Mouse (Mus musculus): ENCODE data around the gene Fcrlb. TPM values are rescaled to one million over a fixed set of nuclear protein-coding genes. Genes with fewer than 3 reads are reported as not detected.

Gene Fcrlb
- total and polyA plus RNA-seq, 2 experiments from 2014 or later, result 0.68 to 1.4 TPM

DNA sequence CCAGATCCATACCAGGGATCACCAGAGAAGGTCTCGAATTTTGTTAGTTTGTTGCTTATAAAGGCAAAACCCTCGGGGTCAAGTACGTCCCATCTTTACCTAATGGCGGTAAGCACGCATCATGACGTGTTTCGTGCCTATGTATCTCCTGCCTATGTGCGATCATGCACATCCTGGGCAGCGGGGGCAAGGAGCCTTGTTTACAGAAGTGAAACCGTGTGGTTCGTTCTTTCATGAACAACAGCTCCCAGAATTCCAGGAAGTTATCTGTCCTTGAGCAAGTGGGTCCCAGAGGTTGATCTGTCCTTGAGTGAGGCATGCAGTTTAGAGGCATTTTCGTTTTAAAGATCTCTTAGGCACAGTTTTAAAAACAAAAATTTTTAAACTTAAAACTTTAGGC lies 26.5 kb upstream of the Fcrlb start:
- Histone ChIP-seq H3K9me3 (ENCODE audit: low read length) (no peaks in the 10 kb centered on the region), H3K36me3 (ENCODE audit: insufficient read depth, low read length) (no peaks in the 10 kb centered on the region), H3K9ac (replicated peaks; ENCODE audit: low read length) (no peak overlapping the region), H3K4me1 (ENCODE audit: insufficient read depth, low read length) (no peaks in the 10 kb centered on the region), H3K27ac (no peak overlapping the region), H3K4me3 (ENCODE audit: low read length) (no peak overlapping the region), H3K27me3 (ENCODE audit: insufficient read depth, low read length) (no peaks in the 10 kb centered on the region), H3K4me2 (ENCODE audit: low read depth, low read length) (no peak overlapping the region)
- 89% methylated on average over 12 of the region's 12 CpGs for WGBS
- DNase-seq (ENCODE audit: low spot score) (no peak), ATAC-seq (no peak)
- TF ChIP-seq CTCF (IDR thresholded peaks at IDR 0.05; ENCODE audit: low read depth), result no peak

DNA sequence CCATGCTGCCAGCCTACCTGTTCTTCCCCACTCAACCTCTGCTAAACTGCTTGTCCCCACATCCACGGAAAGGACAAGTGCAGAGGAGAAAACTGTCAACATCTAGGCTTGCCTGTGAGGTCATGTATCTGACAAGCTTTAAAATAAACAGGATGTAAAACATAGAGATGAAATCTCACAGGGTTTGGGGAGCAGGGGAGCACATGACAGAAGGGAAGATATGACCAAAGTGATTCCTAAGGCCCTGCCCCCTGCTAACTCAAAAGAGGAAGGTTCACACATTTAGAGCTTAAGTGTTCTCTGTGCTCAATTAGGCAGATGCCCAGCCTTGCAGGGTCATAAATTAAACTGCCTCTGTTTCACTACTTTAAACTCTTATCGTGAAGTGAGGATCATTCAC lies 21.6 kb upstream of the Fcrlb start:
- no peak for ATAC-seq
- Histone ChIP-seq H3K27me3 (ENCODE audit: insufficient read depth, low read length) (no peaks in the 10 kb centered on the region), H3K9me3 (ENCODE audit: low read length) (no peaks in the 10 kb centered on the region), H3K9ac (replicated peaks; ENCODE audit: low read length) (no peak overlapping the region), H3K27ac (no peak overlapping the region), H3K4me2 (ENCODE audit: low read depth, low read length) (no peak overlapping the region), H3K4me1 (ENCODE audit: insufficient read depth, low read length) (no peaks in the 10 kb centered on the region), H3K4me3 (ENCODE audit: low read length) (no peak overlapping the region), H3K36me3 (ENCODE audit: insufficient read depth, low read length) (no peaks in the 10 kb centered on the region)
- 84% methylated on average over 2 of the region's 2 CpGs for WGBS
- TF ChIP-seq CTCF (IDR thresholded peaks at IDR 0.05; ENCODE audit: low read depth), result no peak
- DNase-seq (ENCODE audit: low spot score), result no peak

DNA sequence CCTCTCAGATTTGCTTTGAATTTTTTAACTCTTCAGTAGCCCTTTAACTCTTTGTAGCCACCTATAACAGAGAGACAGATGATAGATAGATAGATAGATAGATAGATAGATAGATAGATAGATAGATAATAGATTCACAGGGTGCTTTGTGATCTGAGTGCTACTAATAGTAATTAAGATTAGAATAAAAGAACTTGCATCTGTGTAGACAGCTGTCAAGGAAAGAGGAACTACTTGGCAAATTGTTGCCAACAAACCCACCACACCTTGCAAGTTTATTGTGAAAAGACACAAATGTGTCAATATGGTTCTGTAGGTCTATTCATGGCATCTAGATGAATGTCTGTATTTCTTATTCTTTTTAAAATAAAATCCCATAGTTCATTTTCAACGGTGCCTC lies 21.2 kb upstream of the Fcrlb start:
- TF ChIP-seq CTCF (IDR thresholded peaks at IDR 0.05; ENCODE audit: low read depth), result no peak
- no peak overlapping the region for H3K27ac ChIP-seq
- H3K4me2 ChIP-seq (ENCODE audit: low read depth, low read length), result no peak overlapping the region
- H3K27me3 ChIP-seq (ENCODE audit: insufficient read depth, low read length), result no peaks in the 10 kb centered on the region
- no peak for ATAC-seq
- no peaks in the 10 kb centered on the region for H3K9me3 ChIP-seq (ENCODE audit: low read length)
- no peaks in the 10 kb centered on the region for H3K36me3 ChIP-seq (ENCODE audit: insufficient read depth, low read length)
- H3K9ac ChIP-seq (replicated peaks; ENCODE audit: low read length), result no peak overlapping the region
- H3K4me1 ChIP-seq (ENCODE audit: insufficient read depth, low read length), result no peaks in the 10 kb centered on the region
- no peak for DNase-seq (ENCODE audit: low spot score)
- no peak overlapping the region for H3K4me3 ChIP-seq (ENCODE audit: low read length)
- WGBS, result 88% methylated on average over 1 of the region's 1 CpGs

DNA sequence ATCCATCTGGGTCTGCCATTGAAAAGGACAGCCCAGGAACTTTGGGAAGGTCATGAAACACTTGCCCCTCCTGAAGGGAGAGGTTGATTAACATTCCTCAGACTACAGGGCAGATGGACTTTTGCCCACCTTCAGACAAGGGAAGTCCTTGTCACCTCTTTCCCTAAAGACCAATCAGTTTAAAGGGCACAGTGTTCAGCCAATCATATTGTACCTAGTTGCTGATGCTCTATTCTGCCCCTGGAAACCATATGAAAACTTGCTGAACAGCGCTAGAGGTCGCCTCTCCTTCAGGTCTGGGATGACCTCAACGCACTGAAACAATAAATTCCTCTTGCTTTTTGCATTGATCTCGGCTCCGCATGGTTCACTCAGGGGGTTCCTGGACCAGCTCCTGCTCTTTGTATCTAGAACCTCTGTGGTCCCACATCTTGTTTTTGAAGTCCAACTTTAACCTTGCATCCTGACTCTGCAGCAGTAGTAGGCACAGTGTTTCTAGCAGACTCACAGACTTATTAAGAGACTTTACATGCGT lies 20.7 kb upstream of the Fcrlb start:
- 72% methylated on average over 6 of the region's 6 CpGs for WGBS
- H3K27me3 ChIP-seq (ENCODE audit: insufficient read depth, low read length), result no peaks in the 10 kb centered on the region
- H3K4me3 ChIP-seq (ENCODE audit: low read length), result no peak overlapping the region
- TF ChIP-seq CTCF (IDR thresholded peaks at IDR 0.05; ENCODE audit: low read depth), result no peak
- H3K4me2 ChIP-seq (ENCODE audit: low read depth, low read length), result no peak overlapping the region
- ATAC-seq (no peak), DNase-seq (ENCODE audit: low spot score) (no peak)
- H3K27ac ChIP-seq, result no peak overlapping the region
- no peaks in the 10 kb centered on the region for H3K4me1 ChIP-seq (ENCODE audit: insufficient read depth, low read length)
- H3K9me3 ChIP-seq (ENCODE audit: low read length), result no peaks in the 10 kb centered on the region
- H3K36me3 ChIP-seq (ENCODE audit: insufficient read depth, low read length), result no peaks in the 10 kb centered on the region
- H3K9ac ChIP-seq (replicated peaks; ENCODE audit: low read length), result no peak overlapping the region

DNA sequence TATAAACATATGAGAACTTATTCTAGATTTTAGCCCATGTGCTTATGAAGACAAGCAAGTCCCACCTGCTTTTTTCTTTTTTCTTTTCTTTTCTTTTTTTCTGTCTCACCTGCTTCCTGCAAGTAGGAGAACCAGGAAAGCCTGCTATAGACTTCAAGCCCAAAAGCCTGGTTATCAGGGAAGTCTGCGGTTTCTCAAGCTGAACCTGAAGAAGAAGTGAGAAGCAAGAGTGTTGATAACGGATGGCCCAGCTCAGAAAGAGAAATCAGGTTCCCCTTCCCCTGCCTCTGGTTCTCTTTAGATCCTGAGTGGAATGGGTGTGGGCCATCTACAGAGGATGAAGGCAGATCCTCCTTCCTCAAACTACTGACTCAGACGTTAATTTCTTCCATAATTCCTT lies 19.3 kb upstream of the Fcrlb start:
- TF ChIP-seq CTCF (IDR thresholded peaks at IDR 0.05; ENCODE audit: low read depth), result no peak
- no peaks in the 10 kb centered on the region for H3K36me3 ChIP-seq (ENCODE audit: insufficient read depth, low read length)
- ATAC-seq (no peak), DNase-seq (ENCODE audit: low spot score) (no peak)
- H3K4me3 ChIP-seq (ENCODE audit: low read length), result no peak overlapping the region
- H3K4me1 ChIP-seq (ENCODE audit: insufficient read depth, low read length), result no peaks in the 10 kb centered on the region
- 85% methylated on average over 3 of the region's 3 CpGs for WGBS
- no peak overlapping the region for H3K4me2 ChIP-seq (ENCODE audit: low read depth, low read length)
- H3K9me3 ChIP-seq (ENCODE audit: low read length), result no peaks in the 10 kb centered on the region
- H3K9ac ChIP-seq (replicated peaks; ENCODE audit: low read length), result no peak overlapping the region
- no peak overlapping the region for H3K27ac ChIP-seq
- H3K27me3 ChIP-seq (ENCODE audit: insufficient read depth, low read length), result no peaks in the 10 kb centered on the region

DNA sequence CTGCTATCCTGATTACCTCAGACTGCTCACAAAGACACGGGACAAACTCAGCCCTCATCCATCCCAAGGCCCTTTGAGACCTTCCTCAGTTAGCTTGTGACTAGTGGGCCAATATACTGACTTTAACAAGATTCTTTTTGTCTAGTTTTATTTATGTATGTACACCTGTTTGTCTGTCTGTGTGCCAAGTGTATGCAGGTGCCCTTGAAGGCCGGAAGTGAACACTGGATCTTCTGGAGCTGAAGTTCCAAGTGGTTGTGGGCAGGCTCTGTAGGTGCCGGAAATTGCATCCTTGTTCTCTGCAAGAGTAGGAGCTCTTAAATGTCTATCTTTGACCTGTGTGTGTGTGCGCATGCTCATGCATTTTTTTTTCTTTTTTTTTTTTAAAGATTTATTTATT lies 16.5 kb upstream of the Fcrlb start:
- Histone ChIP-seq H3K4me2 (ENCODE audit: low read depth, low read length) (no peak overlapping the region), H3K27me3 (ENCODE audit: insufficient read depth, low read length) (no peaks in the 10 kb centered on the region), H3K27ac (no peak overlapping the region), H3K4me1 (ENCODE audit: insufficient read depth, low read length) (no peaks in the 10 kb centered on the region), H3K9me3 (ENCODE audit: low read length) (no peaks in the 10 kb centered on the region), H3K4me3 (ENCODE audit: low read length) (no peak overlapping the region), H3K9ac (replicated peaks; ENCODE audit: low read length) (no peak overlapping the region), H3K36me3 (ENCODE audit: insufficient read depth, low read length) (no peaks in the 10 kb centered on the region)
- DNase-seq (ENCODE audit: low spot score), result no peak
- ATAC-seq, result no peak
- TF ChIP-seq CTCF (IDR thresholded peaks at IDR 0.05; ENCODE audit: low read depth), result no peak
- 78% methylated on average over 4 of the region's 4 CpGs for WGBS

DNA sequence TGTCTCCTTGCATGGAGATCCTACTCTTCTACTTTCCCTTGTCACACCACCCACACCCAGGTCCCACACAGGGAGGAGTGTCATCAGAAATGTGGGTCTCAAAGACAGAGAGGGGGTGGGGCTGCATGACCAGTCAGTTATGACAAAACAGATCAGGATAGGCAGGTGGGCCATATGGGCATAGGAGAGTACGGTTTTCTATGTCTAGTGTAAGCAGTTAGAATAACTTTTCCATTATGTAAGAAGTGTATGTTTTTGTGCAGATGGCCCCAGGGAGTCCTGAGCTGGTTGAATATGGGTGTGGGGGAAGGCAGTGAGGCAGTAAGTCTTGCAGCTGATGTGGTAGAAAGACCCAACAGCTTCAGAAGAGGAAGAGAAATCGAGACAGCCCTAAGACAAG lies 15.7 kb upstream of the Fcrlb start:
- ATAC-seq (no peak), DNase-seq (ENCODE audit: low spot score) (no peak)
- H3K36me3 ChIP-seq (ENCODE audit: insufficient read depth, low read length), result no peaks in the 10 kb centered on the region
- H3K4me1 ChIP-seq (ENCODE audit: insufficient read depth, low read length), result no peaks in the 10 kb centered on the region
- H3K9me3 ChIP-seq (ENCODE audit: low read length), result no peaks in the 10 kb centered on the region
- WGBS, result 74% methylated on average over 2 of the region's 2 CpGs
- H3K27ac ChIP-seq, result no peak overlapping the region
- no peak overlapping the region for H3K4me3 ChIP-seq (ENCODE audit: low read length)
- no peak overlapping the region for H3K9ac ChIP-seq (replicated peaks; ENCODE audit: low read length)
- no peaks in the 10 kb centered on the region for H3K27me3 ChIP-seq (ENCODE audit: insufficient read depth, low read length)
- no peak for TF ChIP-seq CTCF (IDR thresholded peaks at IDR 0.05; ENCODE audit: low read depth)
- no peak overlapping the region for H3K4me2 ChIP-seq (ENCODE audit: low read depth, low read length)
